Mouse (Mus musculus): Measurements from ENCODE around the gene Mepce. TPM values are rescaled to one million over a fixed set of nuclear protein-coding genes. Genes with fewer than 3 reads are reported as not detected.
A peak's percentile ranks its signal among the peaks of the same experiment; 100 is the strongest.
"Not testable (repeated sequence)": the region's sequence is repeated elsewhere in the genome, so short reads cannot be mapped to it uniquely, and the experiment has no call there.

Mepce gene
- 12.6 TPM in 2 replicates for polyA plus RNA-seq (2016; fragmentation: Nextera tagmentation; extraction: Ambion mirVana)

GRCm38 (mm10) chr5:137787151-137787928, at the start of gene Mepce, which contains the start of gene Zcwpw1:
Gene Mepce, minus strand, starts transcription at chr5:137787655.
Gene Zcwpw1, plus strand, starts transcription at chr5:137787798.
- Histone ChIP-seq H3K27me3 (ENCODE audit: insufficient read depth, poor library complexity, severe bottlenecking) (peaks cover 18% of the 10 kb centered on the region), H3K9me3 (0 out of 2 replicates have a peak, but pooled peaks cover 2% of the 10 kb centered on the region), H3K4me3 (peak within 1 kb of the TSS; percentile 95), H3K36me3 (peaks cover 29% of the 10 kb centered on the region), H3K27ac (peak within 1 kb of the TSS; percentile 99), H3K4me1 (replicated peaks) (peaks cover 39% of the 10 kb centered on the region)
- WGBS, result under 1% methylated on average over 48 of the region's 48 CpGs
- peak; percentile 94 for DNase-seq (ENCODE audit: low spot score)

- H3K36me3 ChIP-seq; H3K27me3 ChIP-seq (ENCODE audit: insufficient read depth, poor library complexity, severe bottlenecking); DNase-seq (ENCODE audit: low spot score); H3K27ac ChIP-seq; H3K4me3 ChIP-seq; H3K4me1 ChIP-seq (replicated peaks); H3K9me3 ChIP-seq: not testable (repeated sequence)
These were observed 49.7 kb upstream of the Mepce start for GRCm38 (mm10) chr5:137837110-137837509.

DNA sequence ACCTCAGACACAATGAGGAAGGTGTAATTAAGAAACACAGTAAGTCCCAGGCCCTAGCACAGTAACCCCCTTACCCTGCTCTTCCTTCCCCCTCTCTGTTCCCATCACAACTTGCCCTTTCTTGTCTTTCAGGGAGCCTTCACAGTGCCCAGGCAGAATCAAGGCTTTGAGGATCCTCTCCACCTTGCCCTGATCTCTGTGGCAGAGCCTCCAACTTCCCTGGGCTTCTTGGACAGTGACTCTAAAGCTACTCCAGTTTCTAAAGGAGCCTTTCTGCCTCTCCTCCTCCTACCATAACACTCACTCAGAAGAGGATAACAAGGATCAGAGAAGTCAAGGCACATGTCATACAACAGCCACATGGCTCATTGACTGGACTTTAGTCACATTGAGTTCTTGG, 49.2 kb upstream of the Mepce start:
- Histone ChIP-seq H3K4me1 (replicated peaks) (no peaks in the 10 kb centered on the region), H3K36me3 (no peaks in the 10 kb centered on the region), H3K4me3 (no peak overlapping the region), H3K27me3 (ENCODE audit: insufficient read depth, poor library complexity, severe bottlenecking) (no peaks in the 10 kb centered on the region), H3K27ac (no peak overlapping the region), H3K9me3 (no peaks in the 10 kb centered on the region)
- no peak for DNase-seq (ENCODE audit: low spot score)

- WGBS, result 68% methylated on average over 2 of the region's 2 CpGs
- not testable (repeated sequence) for H3K4me1 ChIP-seq (replicated peaks); H3K4me3 ChIP-seq; H3K9me3 ChIP-seq; H3K27ac ChIP-seq; H3K36me3 ChIP-seq; H3K27me3 ChIP-seq (ENCODE audit: insufficient read depth, poor library complexity, severe bottlenecking); DNase-seq (ENCODE audit: low spot score)
These were observed 48.6 kb upstream of the Mepce start, which contains the start of gene Pilra for GRCm38 (mm10) chr5:137835966-137836520. Gene Pilra, minus strand, starts transcription at chr5:137836281.

- 63% methylated on average over 4 of the region's 4 CpGs for WGBS
- Histone ChIP-seq H3K27me3 (ENCODE audit: insufficient read depth, poor library complexity, severe bottlenecking) (no peaks in the 10 kb centered on the region), H3K36me3 (no peaks in the 10 kb centered on the region), H3K4me1 (replicated peaks) (no peaks in the 10 kb centered on the region), H3K9me3 (no peaks in the 10 kb centered on the region), H3K4me3 (no peak overlapping the region), H3K27ac (no peak overlapping the region)
- DNase-seq (ENCODE audit: low spot score), result no peak
These were observed 46.0 kb upstream of the Mepce start for GRCm38 (mm10) chr5:137833500-137833899.

- no peak for DNase-seq (ENCODE audit: low spot score)
- Histone ChIP-seq H3K27me3 (ENCODE audit: insufficient read depth, poor library complexity, severe bottlenecking) (no peaks in the 10 kb centered on the region), H3K36me3 (no peaks in the 10 kb centered on the region), H3K9me3 (no peaks in the 10 kb centered on the region), H3K4me1 (replicated peaks) (no peaks in the 10 kb centered on the region), H3K27ac (no peak overlapping the region), H3K4me3 (no peak overlapping the region)
- 77% methylated on average over 6 of the region's 6 CpGs for WGBS
These were observed 44.1 kb upstream of the Mepce start for GRCm38 (mm10) chr5:137831506-137831905.

DNA sequence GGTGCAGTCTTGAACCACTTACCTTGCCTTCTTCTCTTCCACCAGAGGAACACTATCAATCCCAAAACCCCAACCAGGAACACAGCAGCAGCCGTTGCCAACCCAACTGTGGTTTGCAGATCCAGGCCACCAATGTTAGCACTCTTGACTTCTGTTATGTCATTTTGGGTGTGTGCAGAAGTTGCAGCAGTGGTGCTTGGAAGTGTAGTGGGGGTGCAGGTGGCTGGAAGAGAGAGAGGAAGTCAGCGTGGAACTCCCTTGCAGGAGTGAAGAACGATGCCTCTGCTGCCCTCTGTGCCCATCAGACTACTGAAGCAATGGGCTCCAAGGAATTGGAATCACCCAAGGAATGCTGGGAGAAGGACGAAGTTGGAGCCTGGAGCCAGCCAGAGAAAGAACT, 43.7 kb upstream of the Mepce start:
- H3K4me3 ChIP-seq, result no peak overlapping the region
- no peak overlapping the region for H3K27ac ChIP-seq
- H3K27me3 ChIP-seq (ENCODE audit: insufficient read depth, poor library complexity, severe bottlenecking), result no peaks in the 10 kb centered on the region
- 90% methylated on average over 4 of the region's 4 CpGs for WGBS
- H3K9me3 ChIP-seq, result no peaks in the 10 kb centered on the region
- DNase-seq (ENCODE audit: low spot score), result no peak
- no peaks in the 10 kb centered on the region for H3K4me1 ChIP-seq (replicated peaks)
- no peaks in the 10 kb centered on the region for H3K36me3 ChIP-seq

DNA sequence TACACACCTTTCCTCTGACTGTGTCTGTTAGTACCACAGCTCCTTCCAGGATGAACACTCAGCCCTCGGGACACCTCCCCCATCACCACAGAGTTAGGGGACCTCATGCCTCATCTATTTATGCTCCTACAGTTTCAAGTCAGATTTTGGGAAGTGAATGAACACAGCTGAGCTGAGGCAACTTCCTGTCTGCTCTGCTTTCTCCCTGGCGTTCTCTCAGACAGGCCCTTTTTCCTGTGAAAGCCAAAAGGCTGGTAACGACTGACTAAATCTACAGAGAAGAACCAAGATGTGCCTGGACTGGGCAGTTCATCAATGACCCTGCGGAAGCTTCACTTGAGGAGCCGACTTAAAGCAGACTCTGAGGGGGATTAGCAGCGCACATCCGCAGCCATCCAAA, 42.8 kb upstream of the Mepce start:
- Histone ChIP-seq H3K36me3 (no peaks in the 10 kb centered on the region), H3K27ac (no peak overlapping the region), H3K4me1 (replicated peaks) (no peaks in the 10 kb centered on the region), H3K27me3 (ENCODE audit: insufficient read depth, poor library complexity, severe bottlenecking) (no peaks in the 10 kb centered on the region), H3K9me3 (no peaks in the 10 kb centered on the region), H3K4me3 (no peak overlapping the region)
- WGBS, result 88% methylated on average over 7 of the region's 7 CpGs
- DNase-seq (ENCODE audit: low spot score), result no peak

DNA sequence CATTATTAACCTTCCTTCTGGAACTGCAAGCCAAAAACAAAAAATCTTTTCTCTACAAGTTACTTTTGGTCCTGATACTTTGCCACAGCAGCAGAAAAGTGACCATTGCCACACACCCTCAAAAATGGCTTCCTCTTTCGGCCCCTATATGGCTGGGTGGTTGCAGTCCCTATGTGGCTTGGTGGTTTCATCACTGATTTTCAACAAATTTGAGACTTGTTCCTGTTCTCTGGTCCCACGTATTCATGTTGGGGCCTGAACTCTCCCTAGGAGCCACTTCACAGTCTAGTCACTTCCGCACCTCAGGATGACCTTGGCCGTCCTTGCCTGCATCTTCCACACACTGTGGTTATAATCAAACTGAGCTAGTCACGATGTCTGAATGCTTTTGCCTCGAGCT, 41.2 kb upstream of the Mepce start:
- Histone ChIP-seq H3K9me3 (no peaks in the 10 kb centered on the region), H3K4me3 (no peak overlapping the region), H3K4me1 (replicated peaks) (no peaks in the 10 kb centered on the region), H3K27ac (no peak overlapping the region), H3K36me3 (no peaks in the 10 kb centered on the region), H3K27me3 (ENCODE audit: insufficient read depth, poor library complexity, severe bottlenecking) (no peaks in the 10 kb centered on the region)
- DNase-seq (ENCODE audit: low spot score), result no peak
- WGBS, result 91% methylated on average over 6 of the region's 6 CpGs

GRCm38 (mm10) chr5:137826421-137826820, 39.0 kb upstream of the Mepce start:
- H3K9me3 ChIP-seq, result no peaks in the 10 kb centered on the region
- no peak for DNase-seq (ENCODE audit: low spot score)
- H3K4me1 ChIP-seq (replicated peaks), result 0 out of 2 replicates have a peak, but pooled peaks cover 3% of the 10 kb centered on the region
- no peak overlapping the region for H3K27ac ChIP-seq
- H3K27me3 ChIP-seq (ENCODE audit: insufficient read depth, poor library complexity, severe bottlenecking), result no peaks in the 10 kb centered on the region
- 67% methylated on average over 7 of the region's 7 CpGs for WGBS
- H3K4me3 ChIP-seq, result no peak overlapping the region
- no peaks in the 10 kb centered on the region for H3K36me3 ChIP-seq

GRCm38 (mm10) chr5:137825971-137826370, 38.5 kb upstream of the Mepce start:
- WGBS, result 81% methylated on average over 2 of the region's 2 CpGs
- no peak for DNase-seq (ENCODE audit: low spot score)
- Histone ChIP-seq H3K4me3 (no peak overlapping the region), H3K27ac (no peak overlapping the region), H3K27me3 (ENCODE audit: insufficient read depth, poor library complexity, severe bottlenecking) (no peaks in the 10 kb centered on the region), H3K4me1 (replicated peaks) (0 out of 2 replicates have a peak, but pooled peaks cover 3% of the 10 kb centered on the region), H3K36me3 (no peaks in the 10 kb centered on the region), H3K9me3 (no peaks in the 10 kb centered on the region)

GRCm38 (mm10) chr5:137825030-137825429, 37.6 kb upstream of the Mepce start:
- no peak overlapping the region for H3K27ac ChIP-seq
- 0 out of 2 replicates have a peak, but pooled peaks cover 3% of the 10 kb centered on the region for H3K4me1 ChIP-seq (replicated peaks)
- H3K4me3 ChIP-seq, result no peak overlapping the region
- no peaks in the 10 kb centered on the region for H3K27me3 ChIP-seq (ENCODE audit: insufficient read depth, poor library complexity, severe bottlenecking)
- H3K9me3 ChIP-seq, result no peaks in the 10 kb centered on the region
- no peak for DNase-seq (ENCODE audit: low spot score)
- no peaks in the 10 kb centered on the region for H3K36me3 ChIP-seq
- 94% methylated on average over 3 of the region's 3 CpGs for WGBS

DNA sequence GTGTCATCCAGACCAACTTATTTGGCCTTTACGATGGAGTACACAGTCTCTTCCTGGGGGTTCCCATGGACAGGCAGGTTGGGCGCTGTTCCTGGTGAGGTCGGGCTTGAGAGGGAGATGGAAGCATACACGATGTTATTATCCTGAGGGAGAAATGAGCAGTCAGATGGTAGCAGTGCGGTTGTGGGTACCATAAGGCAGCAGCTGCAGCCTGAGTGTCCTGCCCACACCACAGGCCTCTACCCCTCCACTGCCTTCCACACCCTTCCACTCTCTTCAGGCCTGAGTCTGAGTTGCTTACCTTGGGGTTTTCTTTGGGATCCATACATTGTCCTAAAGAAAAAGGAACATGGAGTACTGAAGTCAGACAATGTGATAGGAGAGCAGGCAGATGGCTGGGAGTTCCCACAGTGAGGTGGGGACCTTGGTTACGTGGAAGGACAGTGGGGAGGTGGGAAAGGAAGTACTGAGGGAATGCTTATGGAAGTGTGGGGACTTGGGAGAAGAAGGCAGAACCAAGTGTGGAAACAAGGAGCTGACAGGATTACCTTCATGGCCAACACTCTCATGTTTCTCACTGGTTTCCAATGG, 36.1 kb upstream of the Mepce start:
- H3K36me3 ChIP-seq, result no peaks in the 10 kb centered on the region
- DNase-seq (ENCODE audit: low spot score), result no peak
- H3K27ac ChIP-seq, result no peak overlapping the region
- no peaks in the 10 kb centered on the region for H3K27me3 ChIP-seq (ENCODE audit: insufficient read depth, poor library complexity, severe bottlenecking)
- H3K4me1 ChIP-seq (replicated peaks), result 0 out of 2 replicates have a peak, but pooled peaks cover 3% of the 10 kb centered on the region
- H3K9me3 ChIP-seq, result no peaks in the 10 kb centered on the region
- no peak overlapping the region for H3K4me3 ChIP-seq
- 83% methylated on average over 6 of the region's 6 CpGs for WGBS
